Mouse (Mus musculus) midbrain, embryonic 11.5 days (tissue): ENCODE measurements around the gene Rwdd2b. TPM values are rescaled to one million over a fixed set of nuclear protein-coding genes. Genes with fewer than 3 reads are reported as not detected.
A peak's percentile ranks its signal among the peaks of the same experiment; 100 is the strongest.

ENCODE experiments used
- ATAC-seq: fragments of 200-750 bp; cut with Nextera tagmentation; 2 replicates; pipeline ENCODE4 v1.8.0; 2017; ENCODE audit warnings: moderate TSS enrichment, moderate library complexity; ENCODE audit not compliant: low FRiP score
- DNase-seq: peaks from one replicate; pipeline ENCODE4 v3.0.0; 2015; ENCODE audit warnings: low spot score; ENCODE audit errors: missing footprints
- H3K27ac ChIP-seq: fragments of 300-500 bp; sonication (generic); 2 replicates; pipeline ENCODE4 v1.5.1; 2014; ENCODE audit warnings: low read depth, low read length
- H3K27me3 ChIP-seq: fragments of 300-500 bp; sonication (generic); 2 replicates; pipeline ENCODE4 v1.6.1; 2014; ENCODE audit warnings: mild to moderate bottlenecking, low read length, moderate library complexity, mixed read lengths; ENCODE audit not compliant: control insufficient read depth, insufficient read depth
- H3K36me3 ChIP-seq: fragments of 300-500 bp; sonication (generic); 2 replicates; pipeline ENCODE4 v1.6.1; 2014; ENCODE audit warnings: mild to moderate bottlenecking, low read length, moderate library complexity, mixed read lengths; ENCODE audit not compliant: control insufficient read depth, insufficient read depth
- H3K4me1 ChIP-seq: fragments of 300-500 bp; sonication (generic); 2 replicates; pipeline ENCODE4 v1.6.1; 2014; ENCODE audit warnings: low read length; ENCODE audit not compliant: control insufficient read depth, insufficient read depth
- H3K4me2 ChIP-seq: fragments of 300-500 bp; sonication (generic); 2 replicates; pipeline ENCODE4 v1.6.1; 2014; ENCODE audit warnings: mild to moderate bottlenecking, moderate library complexity
- H3K4me3 ChIP-seq: fragments of 300-500 bp; sonication (generic); 2 replicates; pipeline ENCODE4 v1.5.1; 2014; ENCODE audit warnings: low read depth, low read length
- H3K9ac ChIP-seq: fragments of 300-500 bp; sonication (generic); 2 replicates; pipeline ENCODE4 v1.6.1; 2014; ENCODE audit warnings: low read length
- H3K9me3 ChIP-seq: fragments of 300-500 bp; sonication (generic); 2 replicates; pipeline ENCODE4 v1.6.1; 2016; ENCODE audit warnings: low read length; ENCODE audit not compliant: control insufficient read depth
- WGBS: fragments of 180-500 bp; shearing (Covaris S2); extraction: QIAGEN DNeasy Blood & Tissue Kit; methylation state at CpG from one replicate; pipeline ENCODE4 v1.1.7; 2014; 5-methylcytosine and 5-hydroxymethylcytosine counted together
- polyA plus RNA-seq: library from polyadenylated mRNA; unstranded; fragments of >200 nt; fragmentation: Nextera tagmentation; extraction: Ambion mirVana; gene quantifications from 2 replicates; pipeline ENCODE4 v1.2.1, GENCODE M21; 2014

Gene Rwdd2b
- polyA plus RNA-seq, 1 experiment from 2014 or later: 12.1 TPM

DNA sequence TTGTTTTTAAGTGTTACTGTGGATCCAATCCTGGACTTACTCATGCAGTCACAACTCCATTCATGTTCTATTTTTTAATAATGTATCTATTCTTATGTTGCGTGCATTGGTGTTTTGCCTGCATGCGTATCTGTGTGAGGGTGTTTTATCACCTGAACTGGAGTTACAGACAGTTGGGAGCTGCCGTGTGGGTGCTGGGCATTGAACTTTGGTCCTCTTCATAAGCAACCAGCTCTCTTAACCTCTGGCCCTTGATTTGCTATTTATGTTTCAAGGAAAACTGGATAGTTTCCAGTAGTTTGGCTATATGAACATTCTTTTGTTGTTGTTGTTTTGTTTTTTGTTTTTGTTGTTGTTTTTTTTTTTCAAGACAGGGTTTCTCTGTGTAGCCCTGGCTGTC is 5.2 kb upstream of the Rwdd2b start:
- peaks cover 4% of the 10 kb centered on the region; the same call in 1 of the 2 replicates for H3K4me1 ChIP-seq
- no peak for ATAC-seq
- H3K27ac ChIP-seq: no peak overlapping the region
- H3K27me3 ChIP-seq: no peaks in the 10 kb centered on the region
- H3K9ac ChIP-seq: no peak overlapping the region
- H3K9me3 ChIP-seq: no peaks in the 10 kb centered on the region
- DNase-seq: no peak
- H3K4me2 ChIP-seq: no peak overlapping the region
- no peaks in the 10 kb centered on the region for H3K36me3 ChIP-seq
- H3K4me3 ChIP-seq: no peak overlapping the region
- WGBS: 95% methylated on average over 3 of the region's 3 CpGs

DNA sequence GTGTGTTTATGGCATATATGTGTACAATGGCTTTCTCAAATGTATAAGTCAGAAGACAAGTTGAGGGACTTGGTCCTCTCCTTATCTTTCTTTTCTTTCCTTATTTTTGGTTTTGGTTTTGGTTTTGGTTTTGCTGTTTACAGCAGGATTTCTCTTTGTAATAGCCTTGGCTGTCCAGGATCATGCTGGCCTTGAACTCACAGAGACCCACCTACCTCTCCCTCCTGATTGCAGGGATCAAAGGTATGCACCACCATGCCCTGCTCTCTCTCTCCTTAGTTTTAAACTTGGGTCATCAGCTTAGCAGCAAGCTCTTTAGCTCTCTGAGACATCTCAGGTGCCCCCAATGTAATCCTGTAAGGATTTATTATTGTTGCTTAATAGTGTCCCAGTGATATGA is 4.7 kb upstream of the Rwdd2b start:
- Histone ChIP-seq H3K4me1 (peaks cover 4% of the 10 kb centered on the region; the same call in 1 of the 2 replicates), H3K9ac (no peak overlapping the region)

DNA sequence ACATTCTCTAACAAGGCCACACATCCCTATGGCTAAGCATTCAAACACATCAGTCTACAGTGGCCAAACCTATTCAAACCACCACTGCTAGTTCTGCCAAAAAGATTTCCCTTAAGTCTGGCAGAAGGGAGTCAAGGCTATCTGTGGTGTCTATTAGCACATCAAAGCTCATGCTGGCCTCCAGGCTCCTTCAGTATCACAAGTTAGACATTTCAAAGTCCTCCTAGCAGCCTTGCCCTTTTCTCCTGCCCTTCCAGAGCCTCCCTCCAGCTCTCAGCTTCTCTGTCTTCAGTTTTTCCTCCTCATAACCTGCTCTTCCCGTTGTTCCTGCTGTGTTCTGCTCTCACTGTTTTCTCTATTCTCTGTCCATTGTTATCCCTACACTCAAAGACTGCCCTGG is 3.7 kb upstream of the Rwdd2b start:
- H3K9me3 ChIP-seq: no peaks in the 10 kb centered on the region
- H3K27me3 ChIP-seq: no peaks in the 10 kb centered on the region
- 67% methylated on average over 1 of the region's 1 CpGs for WGBS
- H3K4me1 ChIP-seq: peaks cover 8% of the 10 kb centered on the region; the same call in 1 of the 2 replicates
- H3K27ac ChIP-seq: no peak overlapping the region
- ATAC-seq (no peak), DNase-seq (no peak)
- H3K4me2 ChIP-seq: no peak overlapping the region
- no peak overlapping the region for H3K4me3 ChIP-seq
- H3K36me3 ChIP-seq: no peaks in the 10 kb centered on the region
- H3K9ac ChIP-seq: no peak overlapping the region

More for the DNA sequence above, 4.7 kb upstream of the Rwdd2b start:
- no peaks in the 10 kb centered on the region for H3K9me3 ChIP-seq
- H3K4me3 ChIP-seq: no peak overlapping the region
- H3K4me2 ChIP-seq: no peak overlapping the region
- no peaks in the 10 kb centered on the region for H3K27me3 ChIP-seq
- no peaks in the 10 kb centered on the region for H3K36me3 ChIP-seq
- no peak for ATAC-seq
- no peak overlapping the region for H3K27ac ChIP-seq
- DNase-seq: no peak

DNA sequence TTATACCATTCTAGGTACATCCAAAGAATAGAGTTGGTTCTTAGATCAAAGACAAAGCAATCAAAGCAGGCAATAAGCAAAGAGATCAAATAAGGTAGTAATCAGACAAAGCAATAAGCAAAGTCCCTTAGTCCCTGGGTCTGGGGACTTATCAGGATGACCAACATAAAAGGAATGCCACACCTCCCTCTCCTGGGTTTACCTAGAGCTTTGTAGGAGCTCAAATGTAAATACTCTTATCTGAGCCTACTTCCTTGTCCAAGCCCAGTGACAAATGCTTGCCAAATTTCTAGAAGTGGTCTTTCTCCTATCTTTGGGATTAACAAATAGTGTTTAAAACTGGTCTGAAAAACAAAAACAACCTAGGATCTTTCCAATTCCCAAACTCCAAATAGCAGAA is 2.9 kb upstream of the Rwdd2b start:
- DNase-seq (no peak), ATAC-seq (no peak)
- Histone ChIP-seq H3K27ac (no peak overlapping the region), H3K36me3 (no peaks in the 10 kb centered on the region), H3K27me3 (no peaks in the 10 kb centered on the region), H3K4me3 (no peak overlapping the region), H3K9ac (no peak overlapping the region), H3K4me2 (no peak overlapping the region), H3K9me3 (no peaks in the 10 kb centered on the region), H3K4me1 (peaks cover 8% of the 10 kb centered on the region; the same call in 1 of the 2 replicates)

DNA sequence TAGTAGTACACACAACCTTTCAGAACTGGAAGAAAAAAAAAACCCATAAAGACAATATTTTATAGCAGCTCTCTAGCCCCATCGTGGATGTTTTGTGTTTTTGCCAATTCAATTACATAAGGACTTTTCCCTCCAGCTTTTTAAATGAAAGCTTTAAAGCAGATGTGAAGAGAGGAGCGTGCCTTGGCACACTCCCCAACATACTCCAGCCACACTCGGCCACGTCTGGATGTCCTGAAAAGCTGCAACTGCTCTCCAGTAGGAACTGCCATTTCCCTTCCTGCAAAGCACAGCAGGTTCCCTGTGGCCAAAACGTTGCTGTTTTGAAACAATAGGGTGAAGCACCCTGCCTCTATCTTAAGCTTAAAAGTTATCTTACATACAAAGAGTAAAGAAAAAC is 1.9 kb upstream of the Rwdd2b start:
- no peak overlapping the region for H3K4me3 ChIP-seq
- no peaks in the 10 kb centered on the region for H3K27me3 ChIP-seq
- H3K36me3 ChIP-seq: no peaks in the 10 kb centered on the region
- H3K9me3 ChIP-seq: no peaks in the 10 kb centered on the region
- DNase-seq (no peak), ATAC-seq (no peak)
- no peak overlapping the region for H3K9ac ChIP-seq
- H3K4me2 ChIP-seq: no peak overlapping the region
- peaks cover 8% of the 10 kb centered on the region; the same call in 1 of the 2 replicates for H3K4me1 ChIP-seq
- H3K27ac ChIP-seq: no peak overlapping the region
- 62% methylated on average over 5 of the region's 5 CpGs for WGBS

DNA sequence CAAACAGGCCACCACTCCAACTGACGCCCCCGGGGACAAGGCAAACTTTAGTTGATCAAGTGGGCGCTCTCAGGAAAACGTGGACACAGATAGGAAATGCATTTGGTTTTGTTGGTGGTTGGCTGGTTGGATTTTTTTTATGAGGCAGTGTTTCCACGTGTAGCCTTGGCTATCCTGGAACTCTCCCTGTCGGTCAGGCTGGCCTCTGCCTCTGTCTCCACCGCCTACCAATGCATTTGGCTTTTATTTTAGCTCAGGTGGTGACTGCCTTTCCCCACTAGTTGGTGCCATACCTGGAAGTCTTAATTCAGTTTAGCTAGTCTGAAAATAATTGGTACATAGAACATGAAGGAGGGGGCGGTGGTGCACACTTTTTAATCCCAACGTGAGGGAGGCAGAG is 716 bp upstream of the Rwdd2b start:
- no peaks in the 10 kb centered on the region for H3K36me3 ChIP-seq
- H3K4me2 ChIP-seq: peak overlapping the region; percentile 77
- H3K9ac ChIP-seq: peak overlapping the region; percentile 87
- no peak overlapping the region for H3K27ac ChIP-seq
- 28% methylated on average over 9 of the region's 9 CpGs for WGBS
- no peaks in the 10 kb centered on the region for H3K27me3 ChIP-seq
- peak overlapping the region; percentile 85 for H3K4me3 ChIP-seq
- no peaks in the 10 kb centered on the region for H3K9me3 ChIP-seq
- DNase-seq (no peak), ATAC-seq (no peak)
- peaks cover 8% of the 10 kb centered on the region; the same call in 1 of the 2 replicates for H3K4me1 ChIP-seq

DNA sequence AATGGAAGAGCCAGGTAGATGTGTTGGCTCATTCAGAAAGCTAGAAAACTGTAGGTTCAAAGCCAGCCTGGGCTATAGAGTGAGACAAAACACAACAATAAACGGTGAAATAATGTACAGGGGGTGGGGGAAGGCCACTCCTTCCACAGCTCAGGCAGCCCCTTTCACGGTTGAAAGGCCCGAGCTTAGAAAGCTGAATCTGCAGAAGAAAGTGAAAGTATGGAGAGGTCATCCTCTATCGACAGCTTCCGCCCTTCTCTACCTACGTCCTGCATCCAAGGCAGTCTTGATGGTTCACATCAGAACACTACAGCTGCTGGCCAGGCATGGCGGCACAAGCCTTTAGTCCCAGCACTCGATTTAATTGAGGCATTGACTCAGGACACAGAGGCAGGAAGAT is 1.7 kb downstream of the Rwdd2b start:
- Histone ChIP-seq H3K27me3 (no peaks in the 10 kb centered on the region), H3K4me1 (peaks cover 8% of the 10 kb centered on the region; the same call in 1 of the 2 replicates), H3K4me2 (no peak overlapping the region), H3K27ac (no peak overlapping the region), H3K4me3 (no peak overlapping the region), H3K9me3 (no peaks in the 10 kb centered on the region), H3K9ac (no peak overlapping the region), H3K36me3 (no peaks in the 10 kb centered on the region)
- 87% methylated on average over 8 of the region's 8 CpGs for WGBS
- ATAC-seq (no peak), DNase-seq (no peak)

DNA sequence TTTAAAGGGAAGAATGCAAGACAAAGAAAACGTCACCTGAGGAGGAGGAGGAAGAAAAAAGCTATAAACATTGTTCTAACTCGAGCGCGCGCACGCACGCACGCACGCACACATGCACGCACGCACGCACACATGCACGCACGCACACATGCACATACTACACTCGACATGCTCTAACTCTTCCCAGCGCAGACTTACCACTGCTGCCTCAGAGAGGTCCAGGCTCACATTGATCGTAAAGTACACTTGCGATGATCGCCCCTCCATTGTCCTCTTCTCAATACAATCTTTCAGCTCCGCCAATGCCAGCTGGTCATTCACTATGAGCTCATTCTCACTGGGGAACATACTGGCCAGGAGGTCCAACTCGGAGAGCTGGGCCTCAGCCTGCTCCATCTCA is 3.3 kb downstream of the Rwdd2b start:
- no peak for ATAC-seq
- H3K9me3 ChIP-seq: no peaks in the 10 kb centered on the region
- no peak overlapping the region for H3K9ac ChIP-seq
- H3K27ac ChIP-seq: no peak overlapping the region
- H3K27me3 ChIP-seq: no peaks in the 10 kb centered on the region
- no peak for DNase-seq
- H3K36me3 ChIP-seq: no peaks in the 10 kb centered on the region
- 95% methylated on average over 21 of the region's 21 CpGs for WGBS
- H3K4me1 ChIP-seq: peaks cover 8% of the 10 kb centered on the region; the same call in 1 of the 2 replicates
- no peak overlapping the region for H3K4me2 ChIP-seq
- no peak overlapping the region for H3K4me3 ChIP-seq

DNA sequence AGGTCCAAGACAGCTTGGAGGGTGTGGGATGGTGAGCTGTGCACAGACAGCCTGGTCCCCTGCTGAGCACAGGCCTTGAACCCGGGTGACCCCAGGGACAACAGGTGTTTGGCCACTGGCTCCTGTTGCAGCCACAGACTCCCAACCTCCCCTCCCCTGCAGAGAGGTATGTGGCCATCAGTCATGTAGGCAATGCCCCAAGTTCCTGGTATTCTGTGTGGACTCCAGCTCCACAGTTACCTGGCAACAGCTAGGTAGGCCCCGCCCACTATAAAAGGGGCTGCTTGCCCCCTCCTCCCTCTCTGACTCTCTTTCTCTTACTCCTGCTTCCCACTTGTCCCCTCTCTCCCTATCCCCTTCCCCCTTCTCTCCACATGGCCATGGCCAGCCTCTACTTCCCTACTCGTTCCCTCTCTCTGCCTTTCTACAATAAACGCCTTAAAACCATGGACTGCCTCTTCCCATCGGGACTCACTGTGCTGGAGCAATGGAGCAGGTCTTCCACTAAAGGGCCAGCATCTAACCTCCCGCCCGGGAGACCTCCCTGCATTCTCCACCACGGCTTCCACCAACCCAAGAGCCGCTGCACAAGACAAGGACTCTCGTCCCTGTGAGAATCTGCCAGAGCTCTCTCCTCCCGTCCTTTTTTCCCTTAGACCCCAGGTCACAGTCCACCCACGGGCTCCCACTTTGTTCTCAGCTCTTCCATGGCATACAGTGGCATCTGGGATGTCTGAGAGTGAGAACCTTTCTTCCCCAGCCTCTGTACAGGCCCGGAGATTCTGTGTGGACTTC is 4.8 kb downstream of the Rwdd2b start:
- no peaks in the 10 kb centered on the region for H3K36me3 ChIP-seq
- H3K27ac ChIP-seq: no peak overlapping the region
- no peak overlapping the region for H3K9ac ChIP-seq
- H3K4me1 ChIP-seq: peaks cover 4% of the 10 kb centered on the region; the same call in 1 of the 2 replicates
- no peaks in the 10 kb centered on the region for H3K27me3 ChIP-seq
- no peak overlapping the region for H3K4me2 ChIP-seq
- 84% methylated on average over 13 of the region's 13 CpGs for WGBS
- no peak overlapping the region for H3K4me3 ChIP-seq
- no peak for ATAC-seq
- no peak for DNase-seq
- no peaks in the 10 kb centered on the region for H3K9me3 ChIP-seq
